Mouse (Mus musculus) neutrophil, adult 65 days (primary cell): ENCODE measurements around the gene Nid1. TPM values are rescaled to one million over a fixed set of nuclear protein-coding genes. Genes with fewer than 3 reads are reported as not detected.

Source experiments
- total RNA-seq: library from RNA; stranded (reverse); gene quantifications from 2 replicates; pipeline ENCODE4 v1.2.4, GENCODE M21; 2023

Nid1 gene
- 0.19 and 0.73 TPM in 2 replicates for total RNA-seq

DNA sequence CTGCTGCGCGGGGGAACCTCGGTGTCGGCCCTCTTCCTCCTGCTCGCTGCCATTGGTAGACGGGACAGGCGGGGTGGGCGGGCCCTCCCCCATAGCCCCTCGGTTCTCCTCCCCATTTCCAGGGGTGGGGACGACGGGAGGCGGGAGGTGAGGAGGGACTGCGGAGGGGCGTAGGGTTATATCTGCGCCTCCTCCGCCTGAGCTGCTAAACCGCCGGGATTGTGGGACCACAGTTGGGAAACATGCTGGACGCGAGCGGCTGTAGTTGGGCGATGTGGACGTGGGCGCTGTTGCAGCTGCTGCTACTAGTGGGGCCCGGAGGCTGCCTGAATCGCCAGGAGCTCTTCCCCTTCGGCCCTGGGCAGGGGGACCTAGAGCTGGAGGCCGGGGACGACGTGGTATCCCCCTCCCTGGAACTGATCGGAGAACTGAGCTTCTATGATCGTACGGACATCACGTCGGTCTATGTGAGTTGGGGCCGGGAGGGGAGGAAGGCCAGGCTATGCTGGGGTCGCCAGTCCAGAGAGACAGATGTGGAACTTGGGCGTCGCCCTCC lies at the start of gene Nid1:
Gene Nid1, plus strand, starts transcription at position 92 of the 556 bp plus-strand sequence.

DNA sequence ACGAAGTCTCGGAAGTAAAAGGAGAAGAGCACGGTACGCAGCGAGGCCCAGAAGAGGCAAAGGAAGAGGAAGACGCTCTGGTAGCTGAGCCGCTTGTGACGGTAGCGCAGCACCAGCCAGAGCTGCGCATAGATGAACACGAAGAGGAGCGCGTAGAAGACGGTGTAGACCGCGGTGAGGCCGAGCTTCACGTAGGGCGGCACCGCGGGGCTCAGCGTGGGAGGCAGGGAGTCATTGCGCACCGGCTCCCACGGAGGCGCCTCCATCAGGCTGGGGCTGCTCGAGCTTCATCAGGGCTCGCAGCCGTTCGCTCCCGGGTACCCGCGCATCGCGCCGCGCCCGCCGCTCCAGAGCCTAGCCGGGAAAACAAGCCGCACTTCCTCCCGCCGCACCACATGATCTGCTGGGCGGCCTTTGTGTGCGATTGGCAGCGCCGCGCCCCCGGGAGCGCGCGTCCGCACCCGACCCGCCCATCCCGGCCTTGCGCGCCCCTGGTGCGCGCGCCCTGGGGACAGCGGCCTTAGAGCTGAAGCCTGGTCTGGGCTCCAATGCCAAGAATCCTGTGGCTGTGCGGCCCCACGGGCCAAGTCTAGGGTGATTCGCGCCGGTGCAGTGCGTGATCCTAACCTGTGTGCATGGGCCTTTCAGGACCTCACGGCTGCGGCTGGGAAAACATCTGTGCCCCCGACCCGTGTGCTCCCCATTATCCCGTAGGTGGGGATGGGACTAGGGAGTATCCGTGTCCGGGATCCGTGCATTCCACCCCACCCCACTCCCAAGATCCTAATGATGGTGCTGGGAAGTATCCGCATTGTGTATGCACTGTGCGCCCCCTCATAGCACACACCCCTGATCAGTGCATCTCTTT lies 43.9 kb upstream of the Nid1 start, which contains the start of gene Gpr137b:
Gene Gpr137b, minus strand, starts transcription at position 787 of the 868 bp plus-strand sequence.

Other genes starting within 250 kb of the Nid1 start
- gene Gpr137b, start 43.5 kb upstream of the Nid1 start, total RNA-seq, result 91.0 and 146 TPM in 2 replicates
- 631 and 871 TPM in 2 replicates for gene Lyst, start 152.8 kb downstream of the Nid1 start, total RNA-seq